Mouse (Mus musculus) urinary bladder, postnatal 14 days (tissue): ENCODE measurements around the gene Ptprk.
A peak's percentile ranks its signal among the peaks of the same experiment; 100 is the strongest.

ENCODE experiments used
- DNase-seq: peaks from one replicate; pipeline ENCODE4 v3.0.0; 2021; ENCODE audit warnings: low spot score

Ptprk gene

DNA sequence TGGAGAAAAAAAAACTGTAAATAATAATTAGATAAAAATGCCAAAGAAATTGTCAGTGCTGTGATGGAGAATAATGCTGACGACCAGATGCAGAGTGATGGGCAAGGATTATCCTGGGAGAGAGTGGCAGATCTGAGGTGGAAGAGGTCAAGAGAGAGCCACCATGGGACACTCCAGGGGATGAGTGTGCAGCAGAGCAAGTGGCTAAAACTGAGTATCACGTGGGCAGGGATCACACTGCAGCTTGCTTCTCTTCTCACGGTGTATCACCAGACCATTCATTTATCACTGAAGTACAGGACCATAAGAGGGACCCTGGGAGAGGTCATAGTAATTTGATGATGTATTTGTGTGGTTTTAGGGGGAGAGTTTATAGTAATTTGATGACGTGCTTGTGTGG lies 340.2 kb downstream of the Ptprk start:
- DNase-seq = no peak

DNA sequence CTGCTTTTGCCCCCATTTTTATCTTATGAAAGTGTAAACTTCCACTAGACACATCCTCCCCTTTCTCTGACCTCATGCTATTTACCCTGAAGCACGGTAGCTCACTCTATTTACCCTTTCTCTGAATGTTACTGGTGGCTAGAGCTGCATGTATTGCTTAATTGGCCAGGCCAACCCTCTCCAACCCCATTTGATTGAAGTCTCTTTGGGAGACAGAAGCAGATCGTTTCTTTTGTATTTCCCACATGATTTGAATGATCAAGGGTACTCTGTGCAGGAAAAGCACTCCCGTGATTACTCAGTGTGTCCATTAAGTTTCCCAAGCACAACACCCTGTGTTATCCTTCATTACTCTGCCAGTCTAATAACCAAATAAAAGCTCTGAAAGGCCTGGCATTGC lies 348.0 kb downstream of the Ptprk start:
- DNase-seq = no peak

DNA sequence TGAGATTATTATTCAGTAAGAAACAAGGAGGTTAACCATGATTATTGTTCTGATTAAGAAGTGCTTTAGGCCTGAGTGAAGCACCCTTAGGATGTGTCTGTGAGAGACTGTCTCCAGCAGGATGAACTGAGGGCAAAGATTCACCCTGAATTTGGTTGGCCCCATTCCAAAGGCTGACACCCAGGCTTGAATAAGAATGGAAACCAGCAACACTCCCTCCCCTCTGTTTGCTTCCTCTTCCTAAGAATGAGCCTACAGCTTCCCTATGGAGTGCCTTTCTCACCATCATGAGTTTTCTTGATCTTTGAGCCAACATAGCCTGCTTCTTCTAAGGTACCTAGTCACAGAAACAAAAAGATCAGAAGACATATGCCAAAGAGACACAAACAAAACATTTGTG lies 350.8 kb downstream of the Ptprk start:
- no peak for DNase-seq

DNA sequence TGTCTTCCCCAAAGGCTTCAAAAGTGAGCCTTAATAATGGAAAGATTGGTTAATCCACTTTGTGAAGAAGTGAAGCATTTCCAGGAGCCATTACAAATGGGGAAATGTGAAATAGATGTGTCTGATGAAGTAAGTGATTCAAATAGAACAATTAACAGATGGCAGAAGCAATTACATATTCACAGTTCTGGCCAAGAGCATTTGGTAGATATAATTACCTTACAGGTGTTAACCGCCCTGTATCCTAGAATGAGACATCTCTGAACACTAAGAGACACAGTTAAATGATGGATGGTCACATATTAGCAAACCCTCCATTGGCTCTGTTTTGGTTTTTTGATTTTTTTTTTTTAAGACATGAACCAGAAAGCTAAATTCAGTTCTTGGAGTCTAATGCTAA lies 361.5 kb downstream of the Ptprk start:
- no peak for DNase-seq

DNA sequence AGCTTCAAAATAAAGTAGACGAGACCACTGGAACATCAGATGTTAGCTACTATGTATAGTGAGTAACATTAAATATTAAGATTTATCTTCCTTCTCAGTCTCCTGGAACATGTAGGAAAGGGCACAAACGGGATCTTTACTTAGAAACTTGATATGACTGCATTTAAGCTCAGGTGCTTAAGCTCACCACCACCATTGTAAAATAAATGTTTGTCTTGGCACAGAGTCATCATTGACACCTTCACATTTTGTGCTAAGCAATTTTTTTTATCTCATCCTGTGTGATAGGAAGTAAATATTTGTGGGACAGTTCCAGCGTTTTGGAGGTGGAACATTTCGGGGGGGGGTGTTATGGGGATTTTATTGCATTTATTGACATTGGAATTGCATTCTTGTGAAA lies 375.2 kb downstream of the Ptprk start:
- DNase-seq = no peak

DNA sequence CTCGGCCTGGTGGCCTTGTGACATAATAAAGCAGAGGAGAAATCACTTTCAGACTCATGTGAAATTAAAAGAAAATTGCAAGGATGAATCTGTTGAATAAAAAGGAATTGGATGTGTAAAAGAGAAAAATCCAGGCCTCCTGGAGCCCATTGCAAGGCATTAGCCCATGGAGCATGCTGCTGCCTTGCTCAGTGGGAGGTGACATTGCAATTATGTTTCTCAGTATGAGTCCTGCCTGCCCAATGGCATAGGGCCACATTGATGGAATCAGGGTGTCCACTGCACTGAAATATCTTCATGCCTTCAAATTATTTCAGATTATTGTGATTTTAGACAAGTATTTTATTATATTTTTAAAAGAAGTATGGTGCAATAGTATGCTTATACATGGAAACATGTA lies 376.0 kb downstream of the Ptprk start:
- DNase-seq = no peak

DNA sequence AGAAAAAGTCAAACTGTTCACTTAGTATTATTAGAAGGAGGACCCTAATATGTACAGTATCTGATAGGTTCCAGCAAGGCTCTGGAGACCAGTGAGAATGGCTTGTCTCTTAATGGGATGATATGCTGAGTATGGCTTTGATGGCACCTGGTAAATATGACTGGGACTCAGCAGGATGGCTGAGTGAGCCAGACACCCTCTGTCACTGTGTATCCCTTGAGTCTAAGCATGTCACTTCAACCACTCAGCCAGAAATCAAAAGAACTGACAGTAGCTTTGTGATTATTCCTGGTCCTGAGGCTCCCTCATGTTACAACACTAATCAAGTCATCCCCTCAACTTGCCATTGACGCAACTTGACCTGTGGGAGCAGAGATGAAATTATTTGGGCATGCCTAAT lies 383.4 kb downstream of the Ptprk start:
- DNase-seq = no peak

DNA sequence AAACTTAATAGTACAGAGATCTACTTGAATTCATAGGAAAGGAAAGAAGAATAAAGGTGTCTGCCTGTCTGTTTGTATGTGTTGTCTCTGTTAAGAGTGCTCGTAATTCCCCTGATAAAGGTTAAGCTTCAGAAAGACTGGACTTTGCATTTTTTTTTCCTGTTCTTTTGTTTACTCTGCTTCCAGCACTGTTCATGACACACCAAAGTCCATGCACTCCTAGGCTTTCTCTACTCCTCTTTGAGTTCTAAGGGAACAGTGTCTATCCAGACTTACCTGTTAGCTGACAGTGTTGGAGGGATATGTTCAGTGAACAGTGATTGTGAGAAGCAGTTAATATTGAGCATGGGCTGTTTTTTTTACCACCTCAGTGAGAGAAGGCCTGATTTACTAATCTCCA lies 385.3 kb downstream of the Ptprk start:
- no peak for DNase-seq

DNA sequence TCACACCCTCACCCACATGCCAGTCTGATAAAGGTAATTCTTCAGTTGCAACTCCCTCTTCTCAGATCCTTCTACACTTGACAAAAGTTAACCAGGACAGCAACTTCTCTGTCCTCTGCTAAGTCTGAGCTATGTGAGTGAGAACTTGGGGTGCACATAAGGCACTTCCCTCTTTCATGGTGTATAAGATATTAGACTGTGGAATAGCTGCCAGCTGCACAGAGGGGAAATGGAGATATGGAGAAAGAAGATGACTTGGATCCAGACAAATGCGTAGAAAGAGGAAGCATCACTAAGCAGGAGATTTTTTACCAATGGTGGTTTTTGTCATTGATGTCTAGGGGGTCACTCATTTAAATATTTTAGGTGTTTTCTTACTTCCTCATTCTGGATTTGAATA lies 389.1 kb downstream of the Ptprk start:
- DNase-seq = no peak

DNA sequence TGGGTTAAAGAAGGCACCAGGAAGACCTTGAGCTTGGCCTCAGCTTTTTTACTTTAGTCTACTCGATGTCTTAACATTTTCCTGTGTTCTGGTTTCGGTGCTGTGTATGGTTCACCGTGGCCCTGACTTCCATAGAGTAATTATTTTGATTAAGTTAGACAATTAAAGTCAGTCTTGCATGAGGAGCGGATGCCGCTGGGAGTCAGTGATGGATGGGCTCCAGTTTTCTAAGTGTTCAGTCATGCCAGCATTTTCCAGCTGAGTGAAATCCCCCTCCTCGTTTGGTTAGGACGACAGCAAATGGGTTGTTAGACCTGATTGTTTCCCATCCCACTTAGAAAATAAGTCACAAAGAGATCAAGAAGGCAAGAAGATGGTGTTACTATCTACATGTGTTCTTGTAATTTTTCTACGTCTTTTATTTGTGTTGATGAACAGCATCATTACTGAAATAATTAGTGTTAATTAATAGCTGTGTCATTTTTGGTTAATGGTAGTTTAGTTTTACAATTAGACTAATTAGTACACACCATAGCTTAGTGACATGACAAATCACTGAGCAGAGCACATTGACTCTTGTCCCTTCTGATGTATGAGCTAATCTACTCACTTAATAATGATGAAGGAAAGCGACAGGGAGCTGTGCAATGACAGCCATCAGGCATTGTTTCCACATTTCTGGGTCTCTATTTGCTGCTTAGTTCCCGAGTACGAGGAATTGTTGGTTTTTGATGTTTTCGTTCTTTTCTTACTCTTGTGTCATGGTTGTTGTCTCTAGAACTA lies 390.3 kb downstream of the Ptprk start:
- no peak for DNase-seq

DNA sequence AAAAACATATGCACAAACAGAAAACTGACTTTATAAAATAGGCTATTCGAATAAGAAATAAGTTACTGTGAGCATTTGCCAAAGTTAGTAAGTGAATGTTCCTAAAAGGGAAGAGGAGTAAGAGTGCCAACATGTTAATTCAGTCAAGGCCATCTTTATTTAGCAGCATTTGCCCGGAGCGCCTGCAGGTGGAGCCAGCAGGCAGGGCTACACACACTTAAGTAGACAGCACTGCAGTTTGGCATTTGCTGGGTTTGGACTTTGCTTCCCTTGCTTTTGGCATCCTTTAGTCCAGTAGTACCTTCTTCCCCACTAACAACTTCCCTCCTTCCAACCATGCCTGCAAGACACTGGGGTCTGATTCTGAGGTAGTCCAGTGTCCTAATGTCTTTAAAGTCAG lies 411.0 kb downstream of the Ptprk start:
- DNase-seq = peak; percentile 21

DNA sequence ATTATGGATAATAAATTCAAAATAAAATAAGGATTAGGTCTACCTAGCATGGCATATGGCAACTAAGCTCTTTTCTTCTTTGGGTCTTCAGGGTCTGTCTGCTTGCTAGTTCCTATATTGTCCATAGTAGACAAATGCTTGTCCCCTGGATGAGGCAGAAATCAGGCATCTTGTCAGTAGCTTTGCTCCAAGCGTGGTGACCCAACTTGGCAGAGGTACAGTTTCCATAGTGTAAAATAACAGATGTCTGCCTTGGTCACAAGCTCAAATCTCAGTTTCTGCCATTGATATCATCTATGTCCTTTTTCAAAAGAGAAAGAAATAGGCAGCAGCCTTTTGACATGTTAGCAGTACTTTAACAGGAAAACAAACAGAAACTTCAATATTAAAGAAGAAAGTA lies 416.4 kb downstream of the Ptprk start:
- no peak for DNase-seq

DNA sequence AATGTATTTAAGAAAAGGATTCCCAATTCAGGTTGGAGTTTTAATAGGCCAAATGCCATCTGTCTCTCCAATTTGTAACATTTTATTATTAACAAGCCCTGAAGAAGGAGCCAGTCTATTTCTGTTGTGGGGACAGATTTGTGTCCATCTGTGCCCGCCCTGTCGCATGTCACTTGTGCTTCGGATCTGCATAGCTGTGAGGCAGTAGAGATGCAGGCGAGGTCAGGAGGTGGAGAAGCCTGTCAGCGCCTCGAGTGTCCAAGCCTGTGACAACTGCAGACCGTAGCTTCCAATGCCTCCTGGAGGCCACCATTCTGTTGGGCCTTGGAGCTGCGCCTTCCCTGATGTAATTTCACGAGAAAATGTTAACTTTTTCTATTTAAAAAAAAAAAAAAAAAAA lies 417.6 kb downstream of the Ptprk start:
- DNase-seq = no peak

DNA sequence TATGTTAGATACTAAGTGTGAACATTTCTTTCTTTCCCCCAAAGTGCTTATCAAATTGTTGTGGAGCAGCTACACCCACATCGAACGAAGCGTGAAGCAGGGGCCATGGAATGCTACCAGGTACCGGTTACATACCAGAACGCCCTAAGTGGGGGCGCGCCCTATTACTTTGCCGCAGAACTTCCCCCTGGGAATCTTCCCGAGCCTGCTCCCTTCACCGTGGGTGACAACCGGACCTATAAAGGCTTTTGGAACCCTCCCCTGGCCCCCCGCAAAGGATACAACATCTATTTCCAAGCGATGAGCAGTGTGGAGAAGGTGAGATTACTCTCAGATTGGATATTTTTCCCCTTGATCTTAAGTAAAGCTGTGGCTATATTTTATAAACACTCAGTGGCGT lies 418.2 kb downstream of the Ptprk start:
- no peak for DNase-seq

DNA sequence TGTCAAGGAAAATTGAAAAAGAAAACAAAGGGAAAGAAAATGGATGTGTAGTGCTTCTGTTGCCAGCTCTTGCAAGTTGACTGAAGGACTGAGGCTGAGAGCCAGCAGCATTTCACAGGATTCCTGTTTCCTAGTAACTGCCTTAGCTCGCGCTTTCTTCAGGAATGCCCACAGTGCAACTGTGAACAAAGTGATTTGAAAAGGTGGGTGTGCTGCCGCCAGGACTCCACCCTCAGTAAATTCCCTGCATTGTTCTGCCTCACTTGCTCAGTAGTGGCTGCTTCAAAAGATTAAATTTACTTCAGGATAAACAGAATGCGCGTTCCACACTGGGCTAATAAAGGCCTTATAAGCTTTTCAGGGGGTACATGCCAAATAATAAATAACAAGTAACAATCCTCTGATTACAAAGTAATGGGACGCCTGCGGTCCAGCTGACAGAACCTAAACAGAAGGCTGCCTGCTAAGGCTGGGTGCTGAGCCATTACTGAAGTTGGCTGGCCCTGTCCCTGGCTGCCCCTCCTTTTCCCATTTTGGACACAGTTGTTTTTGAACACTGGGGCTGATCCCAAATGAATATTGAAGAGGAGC lies 418.7 kb downstream of the Ptprk start:
- no peak for DNase-seq

DNA sequence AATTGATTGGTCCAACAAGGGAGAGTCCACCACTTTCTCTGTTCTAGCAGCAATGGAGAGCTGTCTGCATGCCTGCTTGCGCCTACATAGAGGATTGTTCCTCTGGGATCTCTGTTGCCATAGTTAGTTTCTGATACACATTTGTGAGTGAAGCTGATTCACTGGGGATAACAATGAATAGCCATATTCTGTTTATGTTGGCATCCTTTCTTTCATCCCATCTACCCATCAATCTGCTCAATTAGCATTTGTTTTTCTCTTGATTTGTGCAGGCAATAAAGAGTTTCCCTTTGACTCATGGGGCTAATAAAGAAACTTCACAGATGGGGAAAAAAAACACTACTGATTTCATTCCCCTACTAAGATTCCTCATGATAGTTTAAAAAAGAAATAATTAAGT lies 423.2 kb downstream of the Ptprk start:
- no peak for DNase-seq

DNA sequence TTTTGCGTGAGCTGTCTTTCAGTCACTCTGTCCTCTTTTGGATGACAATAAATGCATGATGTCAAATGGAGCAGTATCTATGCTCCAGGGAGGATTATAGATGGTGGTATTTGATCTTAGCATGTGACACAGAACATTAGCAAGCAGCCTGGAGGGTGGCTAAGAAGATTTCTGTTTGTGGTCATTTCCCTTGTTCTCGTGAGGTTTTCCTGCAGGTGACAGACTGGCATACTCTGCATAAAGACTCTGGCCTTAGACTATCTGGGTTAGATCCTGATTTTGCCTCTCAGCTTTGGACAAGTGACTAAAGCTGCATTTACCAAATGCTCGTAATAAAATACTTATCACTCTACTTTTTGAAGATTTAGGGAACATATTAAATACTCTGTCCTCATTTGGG lies 423.9 kb downstream of the Ptprk start:
- no peak for DNase-seq

DNA sequence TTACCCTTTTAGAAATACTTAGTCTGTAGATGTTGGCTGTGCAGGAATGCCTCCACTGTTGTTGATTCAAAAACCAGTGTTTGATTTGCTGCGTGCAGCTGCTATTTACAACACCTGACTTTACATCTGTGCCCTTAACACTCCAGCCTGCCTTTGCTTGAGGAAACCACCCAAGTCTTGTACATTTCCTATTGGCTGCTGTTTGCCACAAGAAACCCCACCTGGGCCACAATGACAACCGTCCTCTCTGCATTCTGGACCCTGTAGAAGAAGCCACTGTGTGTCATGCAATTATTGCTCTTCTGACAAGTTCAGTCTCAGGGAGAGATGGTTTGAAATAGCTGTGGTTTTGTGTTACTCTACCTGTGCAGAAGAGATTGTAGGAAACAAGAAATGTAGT lies 439.0 kb downstream of the Ptprk start:
- no peak for DNase-seq

DNA sequence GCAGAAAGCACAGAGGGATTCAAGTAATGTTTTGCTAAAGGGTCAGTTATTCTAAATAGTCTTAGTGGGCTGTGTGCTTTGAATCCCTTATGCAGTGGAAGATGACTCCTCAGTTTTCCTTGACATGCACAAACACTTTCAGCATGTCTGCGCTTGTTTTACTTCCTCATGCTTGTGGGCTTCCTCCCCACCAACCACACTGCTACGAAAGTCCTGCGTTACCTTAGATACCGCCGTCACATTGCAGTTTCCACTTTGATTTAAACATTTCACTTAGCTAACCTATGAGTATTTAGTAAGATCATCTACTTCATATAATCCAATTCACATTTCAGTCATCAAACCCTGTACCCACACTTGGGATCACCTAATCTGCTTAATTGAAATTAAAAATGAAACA lies 441.5 kb downstream of the Ptprk start:
- no peak for DNase-seq

DNA sequence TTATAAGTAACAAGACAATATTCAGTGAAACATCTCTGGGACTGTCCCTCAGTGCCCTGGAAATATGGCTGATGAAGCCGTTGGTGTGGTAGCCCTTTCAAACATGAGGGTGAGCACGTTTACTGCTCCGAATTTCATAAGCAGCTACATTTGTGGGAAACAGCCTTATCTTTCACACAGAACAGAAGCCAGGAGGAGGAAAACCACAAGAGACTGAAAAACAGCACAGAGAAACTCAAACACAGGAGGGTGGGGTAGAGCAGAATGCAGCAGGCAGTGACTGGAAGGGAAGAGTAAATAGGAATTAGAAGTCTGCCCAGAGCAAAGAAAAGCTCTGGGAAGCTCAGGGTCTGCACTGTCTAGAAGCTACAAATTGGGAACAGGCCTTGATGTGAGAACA lies 443.7 kb downstream of the Ptprk start:
- DNase-seq = no peak

DNA sequence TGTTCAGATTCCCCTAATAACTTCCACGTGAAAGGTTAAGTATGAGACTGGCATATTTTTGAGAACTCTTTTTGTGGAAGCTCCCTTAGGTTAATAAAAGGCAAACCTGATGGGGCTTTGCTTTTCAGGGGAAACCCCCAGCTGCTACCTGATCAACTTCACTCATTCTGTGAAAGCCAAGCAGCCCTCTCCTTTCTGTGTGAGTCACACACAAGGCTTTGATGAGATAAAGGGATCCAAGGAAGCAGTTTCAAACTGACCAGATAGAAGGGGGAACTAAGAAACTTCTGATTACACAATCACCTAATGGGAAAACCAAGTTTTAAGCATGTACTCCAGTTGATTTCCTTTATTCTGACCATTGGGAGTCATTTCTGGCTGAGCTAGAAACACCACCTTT lies 445.2 kb downstream of the Ptprk start:
- DNase-seq = no peak

DNA sequence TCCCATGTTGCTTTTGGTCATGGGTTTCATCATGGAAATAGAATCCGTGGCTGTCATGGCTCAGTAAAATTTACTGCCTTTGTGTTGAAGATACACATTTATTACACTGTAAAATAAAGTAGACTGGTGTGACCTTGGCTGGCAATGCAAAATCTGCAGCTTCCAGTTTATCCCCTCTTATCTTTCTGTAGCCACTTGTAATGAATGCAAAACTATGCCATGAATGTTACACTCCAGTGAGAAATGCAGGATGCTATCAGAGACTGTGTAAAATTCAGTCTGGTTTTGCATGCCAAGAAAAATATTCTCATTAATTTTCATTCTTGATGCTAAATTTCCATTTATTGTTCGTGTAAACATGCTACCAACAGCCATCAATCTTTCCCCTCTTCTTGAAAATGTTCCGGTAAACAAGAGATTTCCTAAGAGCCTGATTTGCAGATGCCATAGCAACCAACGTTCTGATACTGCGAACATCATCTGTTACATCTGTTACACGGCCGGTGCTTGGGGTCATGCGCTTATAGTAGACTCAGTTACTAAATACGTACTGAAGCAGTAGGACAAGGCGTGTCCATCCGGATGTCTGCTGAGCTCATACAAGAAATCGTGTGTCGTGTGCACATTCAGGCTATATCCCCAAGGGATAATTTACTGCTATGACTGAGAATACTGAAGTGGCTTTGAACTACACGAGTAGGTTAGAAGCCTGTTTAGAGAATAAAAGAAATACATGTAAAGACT lies 449.5 kb downstream of the Ptprk start:
- no peak for DNase-seq

DNA sequence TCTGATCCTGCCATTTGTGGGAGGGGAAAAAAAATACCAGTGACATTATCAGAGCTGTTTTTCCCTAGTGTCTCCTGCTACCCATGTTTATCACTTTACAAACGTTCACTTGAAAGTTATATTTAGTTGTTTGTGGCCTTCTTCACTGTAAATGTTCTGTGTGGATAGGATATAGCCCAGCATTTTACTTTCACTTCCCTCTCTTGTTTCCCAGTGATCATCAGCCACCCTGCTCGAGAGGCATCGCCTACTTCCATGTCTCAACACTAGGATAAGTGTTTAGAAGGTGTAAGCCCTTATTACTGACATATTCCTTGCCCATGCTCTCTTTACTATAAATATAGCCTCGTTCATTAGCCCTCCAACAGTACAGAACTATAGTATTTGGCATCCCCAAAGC lies 466.0 kb downstream of the Ptprk start:
- DNase-seq = no peak

DNA sequence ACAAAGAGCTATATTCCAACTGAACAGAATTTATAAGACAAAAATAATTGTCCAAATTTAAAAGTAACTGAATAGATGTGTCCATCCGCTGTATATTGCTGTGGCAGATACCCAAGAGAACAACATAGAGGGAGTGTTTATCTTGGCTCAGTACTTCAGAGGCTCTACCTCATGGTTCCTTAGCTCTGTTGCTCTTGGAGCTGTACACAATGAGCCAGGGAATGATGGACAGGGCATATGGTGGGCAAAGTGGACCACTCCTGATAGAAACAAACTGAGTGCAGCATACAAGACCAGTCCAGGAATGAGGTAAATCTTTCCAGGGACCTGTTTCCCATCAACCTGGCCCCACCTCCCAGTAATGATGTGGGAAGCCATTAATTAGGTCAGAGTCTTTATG lies 468.1 kb downstream of the Ptprk start:
- DNase-seq = no peak
